Mouse (Mus musculus): Measurements from ENCODE around the gene Vps9d1. TPM values are rescaled to one million over a fixed set of nuclear protein-coding genes. Genes with fewer than 3 reads are reported as not detected.
"Not testable (repeated sequence)": the region's sequence is repeated elsewhere in the genome, so short reads cannot be mapped to it uniquely, and the experiment has no call there.

The Vps9d1 gene
- polyA plus RNA-seq, 1 experiment from 2014 or later = 10.7 TPM

- peaks cover 8% of the 10 kb centered on the region; the same call in 1 of the 2 replicates for H3K4me1 ChIP-seq (replicated peaks; ENCODE audit: control insufficient read depth, insufficient read depth, low read length)
- 23% methylated on average over 22 of the region's 22 CpGs for whole genome bisulfite sequencing
- peak overlapping the region; percentile 99 for H3K9ac ChIP-seq (ENCODE audit: low read depth, low read length)
- ATAC-seq (replicated peaks; ENCODE audit: low FRiP score) (peak; percentile 21), DNase-seq (ENCODE audit: low spot score) (no peak)
- no peaks in the 10 kb centered on the region; the same call in 1 of the 2 replicates for H3K27me3 ChIP-seq (replicated peaks; ENCODE audit: control insufficient read depth, insufficient read depth, low read length)
- peak overlapping the region; percentile 77 for H3K4me2 ChIP-seq
- H3K9me3 ChIP-seq (ENCODE audit: control insufficient read depth, low read length) = no peaks in the 10 kb centered on the region
- peaks cover 10% of the 10 kb centered on the region for H3K36me3 ChIP-seq (ENCODE audit: control insufficient read depth, insufficient read depth, low read length)
- H3K4me3 ChIP-seq (ENCODE audit: low read depth, low read length) = peak overlapping the region; percentile 99
- no peak overlapping the region for H3K27ac ChIP-seq (ENCODE audit: low read depth, low read length)
These were observed 40.9 kb downstream of the Vps9d1 start for GRCm38 (mm10) chr8:123213118-123213772.

DNA sequence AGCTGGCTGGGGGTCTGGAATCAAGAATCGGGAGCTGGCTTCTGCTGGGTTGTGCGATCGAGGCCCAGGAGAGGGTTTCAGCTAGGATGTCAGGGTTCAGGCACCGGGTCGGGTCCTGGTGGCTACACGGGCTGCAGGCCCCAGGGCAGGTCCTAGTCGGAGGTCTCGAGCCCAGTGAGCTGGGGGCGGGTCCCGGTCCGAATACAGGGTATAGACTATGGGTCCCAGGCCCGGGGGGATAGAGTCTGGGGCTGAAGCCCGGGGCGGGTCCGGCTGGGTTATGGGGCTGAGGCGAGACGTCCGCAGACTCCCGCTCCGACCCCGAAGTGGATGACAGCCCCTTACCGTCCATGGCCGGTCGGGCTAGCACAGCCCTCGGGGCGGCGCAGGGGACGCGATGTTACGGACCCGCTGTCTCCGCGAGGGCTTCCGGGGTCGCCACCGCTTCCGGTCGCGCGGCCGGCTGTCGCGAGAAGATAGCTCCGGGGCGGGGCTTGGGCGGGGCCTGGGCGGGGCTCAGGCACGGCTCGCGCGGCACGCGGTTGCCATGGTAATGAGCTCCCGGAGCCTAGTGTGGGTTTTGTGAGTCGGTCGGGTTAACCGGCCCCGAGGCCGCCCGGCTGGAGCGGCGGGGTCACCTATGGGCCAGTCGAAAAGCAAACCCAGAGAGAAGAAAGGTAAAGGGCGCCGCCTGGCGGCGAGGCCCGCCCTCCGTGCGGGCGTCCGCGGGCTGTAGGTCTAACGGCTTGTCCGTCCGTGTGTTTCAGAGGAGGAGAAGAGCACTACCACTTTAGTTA is 41.6 kb downstream of the Vps9d1 start, which contains the start of the genes Chmp1a and Spata33:
Chmp1a (minus strand) TSS at position 443 of the 797 bp plus-strand sequence.
Spata33 (plus strand) TSS at position 512 of the 797 bp plus-strand sequence.
- no peaks in the 10 kb centered on the region; the same call in 1 of the 2 replicates for H3K27me3 ChIP-seq (replicated peaks; ENCODE audit: control insufficient read depth, insufficient read depth, low read length)
- H3K36me3 ChIP-seq (ENCODE audit: control insufficient read depth, insufficient read depth, low read length) = peaks cover 11% of the 10 kb centered on the region
- peak within 1 kb of the TSS; percentile 66 for H3K27ac ChIP-seq (ENCODE audit: low read depth, low read length)
- H3K4me1 ChIP-seq (replicated peaks; ENCODE audit: control insufficient read depth, insufficient read depth, low read length) = peaks cover 8% of the 10 kb centered on the region; the same call in 1 of the 2 replicates
- peak; percentile 97 for DNase-seq (ENCODE audit: low spot score)
- H3K9ac ChIP-seq (ENCODE audit: low read depth, low read length) = peak within 1 kb of the TSS; percentile 99
- peak within 1 kb of the TSS; percentile 99 for H3K4me3 ChIP-seq (ENCODE audit: low read depth, low read length)
- WGBS = under 1% methylated on average over 75 of the region's 76 CpGs
- no peaks in the 10 kb centered on the region for H3K9me3 ChIP-seq (ENCODE audit: control insufficient read depth, low read length)
- peak within 1 kb of the TSS; percentile 77 for H3K4me2 ChIP-seq
- peak; percentile 89 for ATAC-seq (replicated peaks; ENCODE audit: low FRiP score)

GRCm38 (mm10) chr8:123211876-123212275 is 42.3 kb downstream of the Vps9d1 start:
- Histone ChIP-seq H3K4me3 (ENCODE audit: low read depth, low read length) (peak overlapping the region; percentile 99), H3K4me1 (replicated peaks; ENCODE audit: control insufficient read depth, insufficient read depth, low read length) (peaks cover 8% of the 10 kb centered on the region; the same call in 1 of the 2 replicates), H3K27me3 (replicated peaks; ENCODE audit: control insufficient read depth, insufficient read depth, low read length) (no peaks in the 10 kb centered on the region; the same call in 1 of the 2 replicates), H3K9me3 (ENCODE audit: control insufficient read depth, low read length) (no peaks in the 10 kb centered on the region), H3K27ac (ENCODE audit: low read depth, low read length) (peak overlapping the region; percentile 66), H3K9ac (ENCODE audit: low read depth, low read length) (peak overlapping the region; percentile 99), H3K4me2 (peak overlapping the region; percentile 77), H3K36me3 (ENCODE audit: control insufficient read depth, insufficient read depth, low read length) (peaks cover 17% of the 10 kb centered on the region)
- DNase-seq (ENCODE audit: low spot score) (no peak), ATAC-seq (replicated peaks; ENCODE audit: low FRiP score) (no peak)
- 37% methylated on average over 10 of the region's 10 CpGs for WGBS

DNA sequence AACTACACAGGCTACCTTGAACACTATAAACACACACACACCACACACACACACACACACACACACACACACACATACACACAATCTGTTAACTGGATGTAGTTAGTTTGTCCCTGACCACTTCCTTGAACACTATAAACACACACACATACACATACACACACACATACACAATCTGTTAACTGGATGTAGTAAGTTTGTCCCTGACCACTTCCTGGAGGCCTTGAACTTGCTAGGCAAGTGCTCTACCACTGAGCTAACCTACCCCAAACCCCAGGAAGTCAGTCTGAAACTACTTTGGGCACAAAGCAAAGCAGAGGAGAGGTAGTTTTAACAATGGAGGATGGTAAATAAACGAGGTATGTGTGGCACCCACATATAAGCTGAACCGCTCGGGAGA is 50.6 kb downstream of the Vps9d1 start:
- H3K4me2 ChIP-seq = no peak overlapping the region
- 90% methylated on average over 3 of the region's 3 CpGs for WGBS
- ATAC-seq (replicated peaks; ENCODE audit: low FRiP score) (no peak), DNase-seq (ENCODE audit: low spot score) (no peak)
- no peaks in the 10 kb centered on the region for H3K4me1 ChIP-seq (replicated peaks; ENCODE audit: control insufficient read depth, insufficient read depth, low read length)
- peaks cover 18% of the 10 kb centered on the region for H3K36me3 ChIP-seq (ENCODE audit: control insufficient read depth, insufficient read depth, low read length)
- H3K9me3 ChIP-seq (ENCODE audit: control insufficient read depth, low read length) = no peaks in the 10 kb centered on the region
- H3K4me3 ChIP-seq (ENCODE audit: low read depth, low read length) = no peak overlapping the region
- 0 out of 2 replicates have a peak, but pooled peaks cover 4% of the 10 kb centered on the region for H3K27me3 ChIP-seq (replicated peaks; ENCODE audit: control insufficient read depth, insufficient read depth, low read length)
- no peak overlapping the region for H3K27ac ChIP-seq (ENCODE audit: low read depth, low read length)
- no peak overlapping the region for H3K9ac ChIP-seq (ENCODE audit: low read depth, low read length)

DNA sequence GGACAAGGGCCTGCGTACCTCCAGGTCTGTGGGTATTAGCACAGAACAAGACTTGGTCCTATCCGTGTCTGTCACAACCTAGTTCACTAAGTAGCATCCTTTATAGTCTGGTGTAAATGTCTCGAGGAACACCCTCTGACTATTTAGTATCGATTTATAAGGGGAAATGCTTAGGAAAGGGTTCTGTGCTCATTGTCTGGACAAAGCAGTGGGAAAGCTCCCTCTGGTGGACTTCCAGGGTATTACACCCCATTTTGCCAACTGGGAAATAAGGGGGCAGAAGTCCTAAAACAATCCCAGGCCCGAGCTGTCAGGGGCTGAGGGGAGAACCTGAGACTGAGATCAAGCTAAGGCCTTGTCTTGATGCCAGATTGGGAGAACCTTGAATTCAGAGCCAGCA is 51.9 kb downstream of the Vps9d1 start:
- ATAC-seq (replicated peaks; ENCODE audit: low FRiP score) (no peak), DNase-seq (ENCODE audit: low spot score) (peak; percentile 76)
- no peak overlapping the region for H3K4me2 ChIP-seq
- H3K27ac ChIP-seq (ENCODE audit: low read depth, low read length) = no peak overlapping the region
- H3K36me3 ChIP-seq (ENCODE audit: control insufficient read depth, insufficient read depth, low read length) = peaks cover 14% of the 10 kb centered on the region
- H3K9me3 ChIP-seq (ENCODE audit: control insufficient read depth, low read length) = no peaks in the 10 kb centered on the region
- 0 out of 2 replicates have a peak, but pooled peaks cover 4% of the 10 kb centered on the region for H3K27me3 ChIP-seq (replicated peaks; ENCODE audit: control insufficient read depth, insufficient read depth, low read length)
- 27% methylated on average over 5 of the region's 5 CpGs for WGBS
- no peak overlapping the region for H3K4me3 ChIP-seq (ENCODE audit: low read depth, low read length)
- no peaks in the 10 kb centered on the region for H3K4me1 ChIP-seq (replicated peaks; ENCODE audit: control insufficient read depth, insufficient read depth, low read length)
- no peak overlapping the region for H3K9ac ChIP-seq (ENCODE audit: low read depth, low read length)

- no peak overlapping the region for H3K9ac ChIP-seq (ENCODE audit: low read depth, low read length)
- no peaks in the 10 kb centered on the region for H3K9me3 ChIP-seq (ENCODE audit: control insufficient read depth, low read length)
- H3K36me3 ChIP-seq (ENCODE audit: control insufficient read depth, insufficient read depth, low read length) = no peaks in the 10 kb centered on the region
- H3K27me3 ChIP-seq (replicated peaks; ENCODE audit: control insufficient read depth, insufficient read depth, low read length) = 0 out of 2 replicates have a peak, but pooled peaks cover 4% of the 10 kb centered on the region
- H3K4me2 ChIP-seq = no peak overlapping the region
- H3K4me3 ChIP-seq (ENCODE audit: low read depth, low read length) = no peak overlapping the region
- DNase-seq (ENCODE audit: low spot score) (no peak), ATAC-seq (replicated peaks; ENCODE audit: low FRiP score) (no peak)
- no peak overlapping the region for H3K27ac ChIP-seq (ENCODE audit: low read depth, low read length)
- WGBS = 66% methylated on average over 14 of the region's 14 CpGs
- no peaks in the 10 kb centered on the region for H3K4me1 ChIP-seq (replicated peaks; ENCODE audit: control insufficient read depth, insufficient read depth, low read length)
These were observed 54.3 kb downstream of the Vps9d1 start for GRCm38 (mm10) chr8:123199864-123200263.

GRCm38 (mm10) chr8:123197016-123197415 is 57.1 kb downstream of the Vps9d1 start:
- not testable (repeated sequence) for H3K4me1 ChIP-seq (replicated peaks; ENCODE audit: control insufficient read depth, insufficient read depth, low read length); DNase-seq (ENCODE audit: low spot score); H3K9me3 ChIP-seq (ENCODE audit: control insufficient read depth, low read length); H3K36me3 ChIP-seq (ENCODE audit: control insufficient read depth, insufficient read depth, low read length); H3K27me3 ChIP-seq (replicated peaks; ENCODE audit: control insufficient read depth, insufficient read depth, low read length); H3K9ac ChIP-seq (ENCODE audit: low read depth, low read length); H3K27ac ChIP-seq (ENCODE audit: low read depth, low read length); H3K4me2 ChIP-seq; H3K4me3 ChIP-seq (ENCODE audit: low read depth, low read length)
- peak; percentile 74 for ATAC-seq (replicated peaks; ENCODE audit: low FRiP score)
- 63% methylated on average over 5 of the region's 5 CpGs for WGBS

DNA sequence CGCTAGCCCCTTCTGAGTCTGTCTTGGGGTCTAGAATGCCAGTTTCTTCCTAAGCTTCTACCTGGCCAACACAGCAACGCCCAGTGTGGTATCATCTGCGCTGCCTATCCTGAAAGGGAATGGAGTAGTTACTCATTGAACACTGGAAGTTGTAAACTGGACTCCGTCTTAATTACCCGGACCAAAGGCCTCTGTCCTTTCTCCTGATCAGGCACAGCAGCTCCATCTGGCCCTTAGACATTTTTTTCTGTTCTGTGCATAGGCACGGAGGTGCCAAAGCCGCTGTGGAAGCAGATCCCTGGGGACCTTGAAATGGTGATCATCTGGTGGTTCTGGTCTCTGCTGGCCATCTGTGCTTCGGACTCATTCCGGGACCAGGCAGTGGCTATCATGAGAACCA is 60.4 kb downstream of the Vps9d1 start:
- Histone ChIP-seq H3K4me2 (no peak overlapping the region), H3K4me1 (replicated peaks; ENCODE audit: control insufficient read depth, insufficient read depth, low read length) (peaks cover 5% of the 10 kb centered on the region), H3K9me3 (ENCODE audit: control insufficient read depth, low read length) (no peaks in the 10 kb centered on the region), H3K27me3 (replicated peaks; ENCODE audit: control insufficient read depth, insufficient read depth, low read length) (no peaks in the 10 kb centered on the region), H3K4me3 (ENCODE audit: low read depth, low read length) (no peak overlapping the region), H3K9ac (ENCODE audit: low read depth, low read length) (no peak overlapping the region), H3K27ac (ENCODE audit: low read depth, low read length) (no peak overlapping the region), H3K36me3 (ENCODE audit: control insufficient read depth, insufficient read depth, low read length) (no peaks in the 10 kb centered on the region)
- no peak for ATAC-seq (replicated peaks; ENCODE audit: low FRiP score)
- 88% methylated on average over 9 of the region's 9 CpGs for WGBS
- no peak for DNase-seq (ENCODE audit: low spot score)

Measured in liver, embryonic 11.5 days (tissue).